Mouse (Mus musculus) erythroblast, embryonic 14.5 days (primary cell): Measurements from ENCODE around the gene Ptprd.

Experiments used
- GATA1 ChIP-seq: IDR thresholded peaks from 2 replicates; pipeline ENCODE4 v1.6.1; 2012; ENCODE audit warnings: low read length, inconsistent platforms, mixed read lengths
- TAL1 ChIP-seq: IDR thresholded peaks from 3 replicates; pipeline ENCODE4 v1.6.1; 2012; ENCODE audit warnings: low read length, inconsistent platforms, mixed read lengths

- no peak for TF ChIP-seq GATA1
- no peak for TF ChIP-seq TAL1
Observed at GRCm38 (mm10) chr4:77537843-77538242, 673.9 kb downstream of the Ptprd start.
